ENCODE assay signal across 14 mouse cellular contexts in the genomic region with DNA sequence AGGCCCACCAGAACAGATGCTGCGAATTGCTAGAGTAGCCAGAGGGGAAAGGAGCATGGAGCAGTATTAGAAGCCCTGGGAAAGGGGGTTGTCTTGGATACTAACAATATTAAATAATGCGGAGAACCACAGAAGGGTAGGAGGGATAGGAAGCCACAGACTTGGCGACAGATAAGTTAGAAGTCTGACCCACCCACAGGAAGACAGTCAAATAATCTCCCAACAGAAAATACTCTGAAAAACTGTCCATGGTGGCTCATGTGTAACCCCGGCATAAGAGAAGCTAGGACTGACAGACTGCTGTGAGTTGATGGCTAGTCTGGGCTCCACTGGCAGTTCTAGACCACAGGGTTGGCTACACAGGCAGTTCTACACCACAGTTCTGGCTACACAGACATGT.
"Had no signal": no experiment of that assay in that cellular context is flagged by ENCODE, and none has a peak within 500 bp of the region (broad histone marks: within the 10 kb centered on the region; RNA-seq: fewer than 3 reads in every experiment).

No protein-coding gene starts in this region.

- H3K9ac ChIP-seq: kidney, embryonic 15.5 days; limb, embryonic 13.5 days; midbrain, embryonic 15.5 days; neural tube, embryonic 13.5 days; stomach, embryonic 15.5 days had no signal

- H3K27me3 ChIP-seq: kidney, embryonic 15.5 days; limb, embryonic 13.5 days; midbrain, embryonic 15.5 days; neural tube, embryonic 13.5 days; stomach, embryonic 15.5 days had no signal

- H3K4me1 ChIP-seq: midbrain, embryonic 10.5 days; midbrain, embryonic 15.5 days; stomach, embryonic 15.5 days had no signal

- H3K4me3 ChIP-seq: kidney, embryonic 15.5 days; limb, embryonic 13.5 days; midbrain, embryonic 10.5 days; midbrain, embryonic 15.5 days; neural tube, embryonic 13.5 days; stomach, embryonic 15.5 days had no signal

- H3K27ac ChIP-seq: kidney, embryonic 15.5 days; limb, embryonic 13.5 days; midbrain, embryonic 10.5 days; midbrain, embryonic 15.5 days; neural tube, embryonic 13.5 days; stomach, embryonic 15.5 days had no signal

- ATAC-seq: intestine, embryonic 16.5 days; midbrain, embryonic 15.5 days had no signal

- H3K36me3 ChIP-seq: midbrain, embryonic 10.5 days; stomach, embryonic 15.5 days had no signal

- DNase-seq: kidney, adult 2 months; kidney, postnatal 14 days; left cerebral cortex, postnatal 4 days; lung, adult 18-20 months; retina, postnatal 1 day; thymus, adult 2 months; thymus, postnatal 25 days had no signal

- H3K4me2 ChIP-seq: kidney, embryonic 15.5 days; limb, embryonic 13.5 days; midbrain, embryonic 15.5 days; neural tube, embryonic 13.5 days; stomach, embryonic 15.5 days had no signal

- H3K9me3 ChIP-seq: kidney, embryonic 15.5 days; limb, embryonic 13.5 days; midbrain, embryonic 10.5 days; midbrain, embryonic 15.5 days; neural tube, embryonic 13.5 days; stomach, embryonic 15.5 days had no signal
